Mouse (Mus musculus) bone marrow macrophage, adult 2 months (primary cell): ENCODE data around the gene Hinfp.

ENCODE experiments used
- CTCF ChIP-seq: IDR thresholded peaks from 2 replicates; pipeline ENCODE4 v1.5.1; 2012; ENCODE audit warnings: low read depth, mild to moderate bottlenecking, low read length, moderate library complexity
- POLR2A ChIP-seq: IDR thresholded peaks from 2 replicates; pipeline ENCODE4 v1.6.1; 2012; ENCODE audit warnings: mild to moderate bottlenecking, low read depth, low read length, borderline replicate concordance

- TF ChIP-seq CTCF (no peak), POLR2A (no peak)
Observed at GRCm38 (mm10) chr9:44256213-44256612, 49.3 kb downstream of the Hinfp start.
